Mouse (Mus musculus): ENCODE measurements around the gene Olfr641. TPM values are rescaled to one million over a fixed set of nuclear protein-coding genes. Genes with fewer than 3 reads are reported as not detected.

Gene Olfr641
- not detected in 2 replicates for polyA plus RNA-seq (2015; fragmentation: Nextera tagmentation; extraction: Ambion mirVana)

- DNase-seq (ENCODE audit: low spot score): no peak
These were observed at the start of gene Olfr641 for GRCm38 (mm10) chr7:104035145-104035544. Gene Olfr641 (plus strand): TSS chr7:104035445.

GRCm38 (mm10) chr7:103998446-103998845 is 36.8 kb upstream of the Olfr641 start, which contains the start of gene Olfr638:
Gene Olfr638 (plus strand): TSS chr7:103998746.
- DNase-seq (ENCODE audit: low spot score): no peak

- DNase-seq (ENCODE audit: low spot score): no peak
These were observed 36.1 kb upstream of the Olfr641 start for GRCm38 (mm10) chr7:103999124-103999523.

- no peak for DNase-seq (ENCODE audit: low spot score)
These were observed 18.0 kb upstream of the Olfr641 start, which contains the start of gene Olfr639 for GRCm38 (mm10) chr7:104017203-104017602. Gene Olfr639 (minus strand): TSS chr7:104017303.

DNA sequence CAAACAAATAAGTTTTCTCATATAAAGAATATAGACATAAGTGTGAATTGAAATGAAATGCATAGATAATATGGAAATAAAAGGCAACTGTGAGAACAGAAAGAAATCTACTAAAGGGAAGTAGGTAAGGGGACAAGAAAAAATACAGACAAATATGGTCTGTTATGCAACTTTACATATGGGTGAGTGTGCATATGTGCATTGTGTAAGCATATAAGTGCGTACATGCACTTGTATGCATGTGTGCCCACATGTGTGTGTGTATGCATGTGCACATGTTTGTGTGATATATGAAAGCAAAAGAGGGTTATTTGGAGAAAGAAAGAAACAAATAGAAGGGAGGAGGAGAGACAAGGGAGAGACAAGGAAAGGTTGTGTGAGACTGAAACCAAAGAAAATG is 16.3 kb upstream of the Olfr641 start:
- DNase-seq (ENCODE audit: low spot score): no peak

- DNase-seq (ENCODE audit: low spot score): no peak
These were observed 13.6 kb upstream of the Olfr641 start for GRCm38 (mm10) chr7:104021651-104022050.

DNA sequence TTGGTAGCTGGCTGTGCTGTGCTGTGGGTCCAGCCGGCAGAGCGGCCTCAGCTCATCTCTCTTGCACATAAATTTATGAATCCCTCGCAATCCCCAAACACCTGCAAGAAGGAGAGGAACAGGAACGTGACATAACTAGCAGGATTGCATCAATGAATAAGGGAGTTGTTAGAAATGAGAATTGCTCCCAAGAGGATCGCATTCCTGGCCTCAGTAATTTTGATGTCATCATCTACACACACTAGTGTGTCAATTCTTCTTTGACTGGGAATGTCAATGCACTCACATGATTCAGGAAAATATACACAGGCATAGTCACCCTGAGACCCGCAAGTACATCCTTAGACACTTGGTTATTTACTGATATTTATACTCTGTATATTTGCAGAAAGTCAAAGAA is 9.8 kb upstream of the Olfr641 start, which contains the start of gene Olfr640:
TSS of gene Olfr640 (minus strand) at position 101 of the 400 bp plus-strand sequence.
- DNase-seq (ENCODE audit: low spot score): no peak

DNA sequence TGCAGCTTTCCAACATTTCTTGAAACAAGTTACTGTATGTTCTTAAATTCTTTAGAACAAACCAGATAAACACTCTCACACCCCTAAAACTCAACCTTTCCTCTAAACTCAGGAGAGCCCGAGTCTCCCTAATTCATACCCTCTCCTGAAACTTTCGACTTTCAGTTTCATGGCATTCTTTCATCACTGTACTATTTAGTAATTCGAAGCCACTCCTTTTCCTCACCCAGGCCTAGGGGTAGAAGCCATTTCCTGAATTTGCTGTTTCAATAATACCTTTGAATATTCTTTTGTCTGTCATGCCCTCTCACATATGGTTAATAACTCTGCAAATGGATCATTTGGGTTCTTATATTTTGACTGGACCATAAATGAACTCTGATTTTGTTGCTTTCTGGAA is 8.3 kb upstream of the Olfr641 start:
- DNase-seq (ENCODE audit: low spot score): no peak

GRCm38 (mm10) chr7:104050745-104051144 is 15.5 kb downstream of the Olfr641 start:
- no peak for DNase-seq (ENCODE audit: low spot score)

GRCm38 (mm10) chr7:104052566-104052965 is 17.3 kb downstream of the Olfr641 start, which contains the start of gene Olfr642:
Gene Olfr642 (minus strand): TSS chr7:104052666.
- no peak for DNase-seq (ENCODE audit: low spot score)

DNA sequence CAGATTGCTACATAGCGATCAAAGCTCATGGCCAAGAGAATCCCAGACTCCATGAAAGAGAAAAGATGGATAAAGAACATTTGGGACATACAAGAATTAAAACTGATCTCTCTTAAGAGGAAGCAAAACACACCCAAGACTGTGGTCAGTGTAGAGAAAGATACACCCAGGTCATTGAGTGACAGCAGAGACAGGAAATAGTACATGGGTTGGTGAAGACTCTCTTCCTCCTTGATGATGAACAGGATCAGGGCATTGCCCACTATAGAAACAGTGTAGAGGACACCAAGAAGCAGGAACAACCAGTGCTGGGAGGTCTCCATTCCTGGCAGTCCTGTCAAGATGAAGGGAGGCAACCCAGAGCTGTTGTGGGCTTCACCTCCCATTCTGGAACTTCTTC is 24.0 kb downstream of the Olfr641 start:
- no peak for DNase-seq (ENCODE audit: low spot score)

GRCm38 (mm10) chr7:104061345-104061744 is 26.1 kb downstream of the Olfr641 start, which contains the start of gene 4930516K23Rik:
Gene 4930516K23Rik (minus strand): TSS chr7:104061445.
- DNase-seq (ENCODE audit: low spot score): no peak

GRCm38 (mm10) chr7:104071769-104072168 is 36.5 kb downstream of the Olfr641 start, which contains the start of gene Olfr644:
Gene Olfr644 (minus strand): TSS chr7:104071869.
- no peak for DNase-seq (ENCODE audit: low spot score)

DNA sequence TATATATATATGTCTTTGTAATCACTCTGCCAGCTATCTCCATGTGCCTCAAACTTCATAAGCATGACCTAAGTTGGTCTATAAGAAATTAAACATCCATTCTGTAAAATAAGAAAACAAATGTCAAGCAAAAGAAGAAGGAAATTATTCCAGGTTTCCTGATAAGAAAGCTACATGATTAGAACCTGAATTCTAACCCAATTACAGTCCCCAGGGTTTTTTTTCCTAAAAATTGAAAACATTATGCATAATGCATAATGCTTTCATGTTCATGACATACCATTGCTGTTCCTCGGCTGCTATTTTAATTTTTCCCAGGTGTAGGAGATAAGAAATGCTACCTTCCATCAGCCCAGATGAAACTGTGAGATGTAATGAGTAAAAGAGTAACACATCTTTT is 50.1 kb downstream of the Olfr641 start, which contains the start of gene Olfr645:
TSS of gene Olfr645 (minus strand) at position 101 of the 400 bp plus-strand sequence.
- no peak for DNase-seq (ENCODE audit: low spot score)

Other genes with a start within 250 kb of the Olfr641 start
- not detected in 2 replicates for gene Olfr67, start 243.6 kb upstream of the Olfr641 start, polyA plus RNA-seq (2015; fragmentation: Nextera tagmentation; extraction: Ambion mirVana)
- 224 and 268 TPM in 2 replicates for gene Hbb-bt, start 221.4 kb upstream of the Olfr641 start, polyA plus RNA-seq (2015; fragmentation: Nextera tagmentation; extraction: Ambion mirVana)
- gene Hbb-bs, start 207.3 kb upstream of the Olfr641 start, polyA plus RNA-seq (2015; fragmentation: Nextera tagmentation; extraction: Ambion mirVana): 1,063 and 1,204 TPM in 2 replicates
- not detected in 2 replicates for gene Hbb-bh2, start 194.9 kb upstream of the Olfr641 start, polyA plus RNA-seq (2015; fragmentation: Nextera tagmentation; extraction: Ambion mirVana)
- gene Hbb-bh1, start 192.3 kb upstream of the Olfr641 start, polyA plus RNA-seq (2015; fragmentation: Nextera tagmentation; extraction: Ambion mirVana): 0.88 and 1.3 TPM in 2 replicates
- 2.1 and 2.6 TPM in 2 replicates for gene Hbb-y, start 182.2 kb upstream of the Olfr641 start, polyA plus RNA-seq (2015; fragmentation: Nextera tagmentation; extraction: Ambion mirVana)
- not detected in 2 replicates for gene Olfr66, start 149.2 kb upstream of the Olfr641 start, polyA plus RNA-seq (2015; fragmentation: Nextera tagmentation; extraction: Ambion mirVana)
- not detected in 2 replicates for gene Olfr64, start 141.0 kb upstream of the Olfr641 start, polyA plus RNA-seq (2015; fragmentation: Nextera tagmentation; extraction: Ambion mirVana)
- gene Olfr65, start 132.0 kb upstream of the Olfr641 start, polyA plus RNA-seq (2015; fragmentation: Nextera tagmentation; extraction: Ambion mirVana): not detected in 2 replicates
- gene Olfr631, start 106.6 kb upstream of the Olfr641 start, polyA plus RNA-seq (2015; fragmentation: Nextera tagmentation; extraction: Ambion mirVana): not detected in 2 replicates
- gene Olfr632, start 101.1 kb upstream of the Olfr641 start, polyA plus RNA-seq (2015; fragmentation: Nextera tagmentation; extraction: Ambion mirVana): not detected in 2 replicates
- gene Olfr633, start 91.0 kb upstream of the Olfr641 start, polyA plus RNA-seq (2015; fragmentation: Nextera tagmentation; extraction: Ambion mirVana): not detected in 2 replicates
- not detected in 2 replicates for gene Olfr635, start 64.3 kb upstream of the Olfr641 start, polyA plus RNA-seq (2015; fragmentation: Nextera tagmentation; extraction: Ambion mirVana)
- gene Olfr638, start 36.7 kb upstream of the Olfr641 start, polyA plus RNA-seq (2015; fragmentation: Nextera tagmentation; extraction: Ambion mirVana): not detected in 2 replicates
- 0.01 and 0.03 TPM in 2 replicates for gene Olfr639, start 18.1 kb upstream of the Olfr641 start, polyA plus RNA-seq (2015; fragmentation: Nextera tagmentation; extraction: Ambion mirVana)
- not detected in 2 replicates for gene Olfr640, start 9.9 kb upstream of the Olfr641 start, polyA plus RNA-seq (2015; fragmentation: Nextera tagmentation; extraction: Ambion mirVana)
- gene Olfr642, start 17.2 kb downstream of the Olfr641 start, polyA plus RNA-seq (2015; fragmentation: Nextera tagmentation; extraction: Ambion mirVana): not detected in 2 replicates
- not detected in 2 replicates for gene 4930516K23Rik, start 26.0 kb downstream of the Olfr641 start, polyA plus RNA-seq (2015; fragmentation: Nextera tagmentation; extraction: Ambion mirVana)
- gene Olfr644, start 36.4 kb downstream of the Olfr641 start, polyA plus RNA-seq (2015; fragmentation: Nextera tagmentation; extraction: Ambion mirVana): not detected in 2 replicates
- gene Olfr645, start 50.0 kb downstream of the Olfr641 start, polyA plus RNA-seq (2015; fragmentation: Nextera tagmentation; extraction: Ambion mirVana): not detected in 2 replicates
- gene Olfr646, start 69.4 kb downstream of the Olfr641 start, polyA plus RNA-seq (2015; fragmentation: Nextera tagmentation; extraction: Ambion mirVana): 0.10 TPM in 1 of 2 replicates, not detected in the other
- gene Ubqln5, start 94.4 kb downstream of the Olfr641 start, polyA plus RNA-seq (2015; fragmentation: Nextera tagmentation; extraction: Ambion mirVana): not detected in 2 replicates
- not detected in 2 replicates for gene Olfr643, start 102.0 kb downstream of the Olfr641 start, polyA plus RNA-seq (2015; fragmentation: Nextera tagmentation; extraction: Ambion mirVana)
- 0.10 TPM in 1 of 2 replicates, not detected in the other for gene Ubqln3, start 107.8 kb downstream of the Olfr641 start, polyA plus RNA-seq (2015; fragmentation: Nextera tagmentation; extraction: Ambion mirVana)
- not detected in 2 replicates for gene Ubqlnl, start 115.1 kb downstream of the Olfr641 start, polyA plus RNA-seq (2015; fragmentation: Nextera tagmentation; extraction: Ambion mirVana)
- 0.45 and 0.65 TPM in 2 replicates for gene Olfm5, start 129.4 kb downstream of the Olfr641 start, polyA plus RNA-seq (2015; fragmentation: Nextera tagmentation; extraction: Ambion mirVana)
- 0.08 and 0.10 TPM in 2 replicates for gene Olfr648, start 147.9 kb downstream of the Olfr641 start, polyA plus RNA-seq (2015; fragmentation: Nextera tagmentation; extraction: Ambion mirVana)
- not detected in 2 replicates for gene Olfr649, start 160.5 kb downstream of the Olfr641 start, polyA plus RNA-seq (2015; fragmentation: Nextera tagmentation; extraction: Ambion mirVana)
- gene Trim6, start 183.3 kb downstream of the Olfr641 start, polyA plus RNA-seq (2015; fragmentation: Nextera tagmentation; extraction: Ambion mirVana): 0.75 and 0.99 TPM in 2 replicates
- gene Trim34a, start 209.0 kb downstream of the Olfr641 start, polyA plus RNA-seq (2015; fragmentation: Nextera tagmentation; extraction: Ambion mirVana): 10.4 and 12.0 TPM in 2 replicates